Comparison of ENCODE assay signal across 9 mouse cellular contexts in the genomic region with DNA sequence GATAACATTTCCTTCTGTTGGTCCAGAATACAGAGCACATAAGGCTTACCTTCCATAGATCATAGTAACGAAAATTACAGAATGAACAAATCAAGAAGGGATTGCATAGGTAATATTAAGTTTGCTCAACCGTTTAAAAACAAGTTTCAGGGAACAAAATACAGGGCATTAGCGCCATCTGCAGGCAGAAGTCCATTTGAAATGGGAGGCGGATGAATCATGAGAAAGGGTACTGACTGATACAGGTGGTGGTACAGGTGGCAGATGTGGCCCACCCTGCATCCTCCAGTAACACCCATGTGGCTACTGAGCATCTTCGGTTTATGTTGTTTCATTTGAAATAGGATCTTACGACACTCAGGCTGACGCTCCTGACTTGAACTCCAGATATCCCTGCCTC. TPM values are rescaled to one million over a fixed set of nuclear protein-coding genes. Genes with fewer than 3 reads are reported as not detected.
DNase-seq lines count a peak whose midpoint lies in the region; ATAC-seq lines count a peak whose summit lies in the region.
"Had no signal": no experiment of that assay in that cellular context is flagged by ENCODE, and none has a peak within 500 bp of the region (broad histone marks: within the 10 kb centered on the region; RNA-seq: fewer than 3 reads in every experiment).

No protein-coding gene starts in this region.

- no peak overlapping the region for H3K4me3 ChIP-seq in neural tube, embryonic 15.5 days (replicated peaks)
- H3K4me3 ChIP-seq: heart, embryonic 15.5 days had no signal

- peak; percentile 58 for DNase-seq in neural tube, embryonic 10.5 days (ENCODE audit: extremely low spot score, low spot score)
- DNase-seq in adrenal gland, adult 18-20 months (ENCODE audit: low spot score in 2 of 2) = peak; percentile 75 to 77
- DNase-seq in embryo, embryonic 10.5 days (ENCODE audit: low spot score) = peak; percentile 83
- peak; percentile 81 to 90 for DNase-seq in heart, postnatal 36 days
- DNase-seq in left cerebral cortex, postnatal 36 days (ENCODE audit: low spot score in 2 of 2) = peak; percentile 38 to 61
- DNase-seq in retina, embryonic 14.5 days (ENCODE audit: low spot score) = peak; percentile 88

- H3K4me1 ChIP-seq in neural tube, embryonic 15.5 days = no peaks in the 10 kb centered on the region

- H3K9ac ChIP-seq in neural tube, embryonic 15.5 days (replicated peaks) = no peak overlapping the region
- H3K9ac ChIP-seq: heart, embryonic 15.5 days had no signal

- 39% methylated on average over 7 of the region's 7 CpGs for WGBS in neural tube, embryonic 15.5 days

- no peaks in the 10 kb centered on the region for H3K9me3 ChIP-seq in neural tube, embryonic 15.5 days (replicated peaks)
- H3K9me3 ChIP-seq: heart, embryonic 15.5 days had no signal

- intact Hi-C loops in heart, postnatal 36 days (cut with DNase I) = loop anchor here (1.0 to 10.0 kb wide), 5 partner anchors 92 to 904 kb away; a partner anchor contains a TSS
- intact Hi-C loops in left cerebral cortex, postnatal 36 days (cut with DNase I) = loop anchor here (2.0 to 10.0 kb wide), 3 partner anchors 94 to 904 kb away; no protein-coding TSS in a partner anchor

- no peak overlapping the region for H3K27ac ChIP-seq in neural tube, embryonic 15.5 days (replicated peaks)
- H3K27ac ChIP-seq: heart, embryonic 15.5 days had no signal

- H3K27me3 ChIP-seq in neural tube, embryonic 15.5 days (replicated peaks) = no peaks in the 10 kb centered on the region
- H3K27me3 ChIP-seq: heart, embryonic 15.5 days had no signal

- ATAC-seq in neural tube, embryonic 15.5 days (ENCODE audit: low FRiP score) = no peak
- no peak for ATAC-seq in monocyte, adult 5-6 weeks (replicated peaks; ENCODE audit: insufficient number of reproducible peaks, low FRiP score, low TSS enrichment, poor library complexity, severe bottlenecking)

- no peak overlapping the region for H3K4me2 ChIP-seq in neural tube, embryonic 15.5 days
- H3K4me2 ChIP-seq: heart, embryonic 15.5 days had no signal

- H3K36me3 ChIP-seq in neural tube, embryonic 15.5 days = no peaks in the 10 kb centered on the region
- H3K36me3 ChIP-seq: heart, embryonic 15.5 days had no signal

RNA-seq across cellular contexts. Expression of a gene that starts 21.6 kb away (rescaled TPM):
- 20.2 and 24.4 TPM in 2 replicates for polyA plus RNA-seq in neural tube, embryonic 15.5 days (2015; fragmentation: Nextera tagmentation; extraction: Ambion mirVana)
- total RNA-seq in adrenal gland, adult 18-20 months (2021) = 10 to 100 TPM; 17.3 to 22.2 TPM
- total RNA-seq in heart, postnatal 36 days (2021) = 1 to 10 TPM; 9.0 to 9.2 TPM
- total RNA-seq in left cerebral cortex, postnatal 36 days (2021) = 10 to 100 TPM; 18.2 to 24.4 TPM
- 42.6 to 47.3 TPM (median 45.9 TPM) in 3 replicates for total RNA-seq in monocyte, adult 5-6 weeks (2017)
